Mouse (Mus musculus): ENCODE results near the gene Hecw2. TPM values are rescaled to one million over a fixed set of nuclear protein-coding genes. Genes with fewer than 3 reads are reported as not detected.

Gene Hecw2
- total and polyA plus RNA-seq, 2 experiments from 2014 or later = 6.2 to 22.2 TPM

- WGBS = 89% methylated on average over 3 of the region's 3 CpGs
- H3K4me2 ChIP-seq (ENCODE audit: low read depth, low read length, poor library complexity, severe bottlenecking) = no peak overlapping the region
- H3K4me1 ChIP-seq (ENCODE audit: insufficient read depth, low read length) = no peaks in the 10 kb centered on the region
Observed at GRCm38 (mm10) chr1:53852086-53852610, 342.8 kb downstream of the Hecw2 start.

GRCm38 (mm10) chr1:53851334-53851733 lies 343.6 kb downstream of the Hecw2 start:
- H3K9me3 ChIP-seq (ENCODE audit: low read length) = no peaks in the 10 kb centered on the region
- TF ChIP-seq CTCF (IDR thresholded peaks at IDR 0.05) = no peak
- H3K27me3 ChIP-seq (ENCODE audit: insufficient read depth, low read length) = no peaks in the 10 kb centered on the region
- no peak overlapping the region for H3K9ac ChIP-seq (replicated peaks; ENCODE audit: low read length, poor library complexity, severe bottlenecking)
- no peak overlapping the region for H3K27ac ChIP-seq (ENCODE audit: low read depth, low read length)
- peaks cover 4% of the 10 kb centered on the region; the same call in 1 of the 2 replicates for H3K36me3 ChIP-seq (ENCODE audit: insufficient read depth, low read length)
- DNase-seq (ENCODE audit: low spot score) (no peak), ATAC-seq (ENCODE audit: low FRiP score) (no peak)
- no peak overlapping the region for H3K4me2 ChIP-seq (ENCODE audit: low read depth, low read length, poor library complexity, severe bottlenecking)
- H3K4me1 ChIP-seq (ENCODE audit: insufficient read depth, low read length) = no peaks in the 10 kb centered on the region
- 93% methylated on average over 8 of the region's 8 CpGs for WGBS
- H3K4me3 ChIP-seq (ENCODE audit: low read depth, low read length) = no peak overlapping the region

More at GRCm38 (mm10) chr1:53852086-53852610, 342.8 kb downstream of the Hecw2 start:
- no peak for TF ChIP-seq CTCF (IDR thresholded peaks at IDR 0.05)
- Histone ChIP-seq H3K4me3 (ENCODE audit: low read depth, low read length) (no peak overlapping the region), H3K27me3 (ENCODE audit: insufficient read depth, low read length) (no peaks in the 10 kb centered on the region), H3K9ac (replicated peaks; ENCODE audit: low read length, poor library complexity, severe bottlenecking) (no peak overlapping the region), H3K9me3 (ENCODE audit: low read length) (no peaks in the 10 kb centered on the region), H3K36me3 (ENCODE audit: insufficient read depth, low read length) (peaks cover 4% of the 10 kb centered on the region; the same call in 1 of the 2 replicates), H3K27ac (ENCODE audit: low read depth, low read length) (no peak overlapping the region)
- ATAC-seq (ENCODE audit: low FRiP score) (no peak), DNase-seq (ENCODE audit: low spot score) (no peak)

GRCm38 (mm10) chr1:53850891-53851290 lies 344.1 kb downstream of the Hecw2 start:
- no peak for TF ChIP-seq CTCF (IDR thresholded peaks at IDR 0.05)
- 94% methylated on average over 6 of the region's 6 CpGs for WGBS
- DNase-seq (ENCODE audit: low spot score) (no peak), ATAC-seq (ENCODE audit: low FRiP score) (no peak)
- Histone ChIP-seq H3K4me1 (ENCODE audit: insufficient read depth, low read length) (no peaks in the 10 kb centered on the region), H3K27ac (ENCODE audit: low read depth, low read length) (no peak overlapping the region), H3K4me2 (ENCODE audit: low read depth, low read length, poor library complexity, severe bottlenecking) (no peak overlapping the region), H3K4me3 (ENCODE audit: low read depth, low read length) (no peak overlapping the region), H3K9me3 (ENCODE audit: low read length) (no peaks in the 10 kb centered on the region), H3K9ac (replicated peaks; ENCODE audit: low read length, poor library complexity, severe bottlenecking) (no peak overlapping the region), H3K27me3 (ENCODE audit: insufficient read depth, low read length) (no peaks in the 10 kb centered on the region), H3K36me3 (ENCODE audit: insufficient read depth, low read length) (peaks cover 4% of the 10 kb centered on the region; the same call in 1 of the 2 replicates)

- H3K36me3 ChIP-seq (ENCODE audit: insufficient read depth, low read length) = peaks cover 4% of the 10 kb centered on the region; the same call in 1 of the 2 replicates
- no peak for DNase-seq (ENCODE audit: low spot score)
- no peak overlapping the region for H3K4me2 ChIP-seq (ENCODE audit: low read depth, low read length, poor library complexity, severe bottlenecking)
- H3K4me3 ChIP-seq (ENCODE audit: low read depth, low read length) = no peak overlapping the region
- no peak overlapping the region for H3K27ac ChIP-seq (ENCODE audit: low read depth, low read length)
- no peaks in the 10 kb centered on the region for H3K27me3 ChIP-seq (ENCODE audit: insufficient read depth, low read length)
- WGBS = 79% methylated on average over 2 of the region's 2 CpGs
- no peaks in the 10 kb centered on the region for H3K9me3 ChIP-seq (ENCODE audit: low read length)
- no peak for ATAC-seq (ENCODE audit: low FRiP score)
- TF ChIP-seq CTCF (IDR thresholded peaks at IDR 0.05) = no peak
- H3K9ac ChIP-seq (replicated peaks; ENCODE audit: low read length, poor library complexity, severe bottlenecking) = no peak overlapping the region
- no peaks in the 10 kb centered on the region for H3K4me1 ChIP-seq (ENCODE audit: insufficient read depth, low read length)
Observed at GRCm38 (mm10) chr1:53846665-53847237, 348.2 kb downstream of the Hecw2 start.

GRCm38 (mm10) chr1:53845854-53846253 lies 349.1 kb downstream of the Hecw2 start:
- H3K9me3 ChIP-seq (ENCODE audit: low read length) = no peaks in the 10 kb centered on the region
- H3K4me3 ChIP-seq (ENCODE audit: low read depth, low read length) = no peak overlapping the region
- H3K27me3 ChIP-seq (ENCODE audit: insufficient read depth, low read length) = no peaks in the 10 kb centered on the region
- no peaks in the 10 kb centered on the region for H3K4me1 ChIP-seq (ENCODE audit: insufficient read depth, low read length)
- WGBS = 82% methylated on average over 8 of the region's 8 CpGs
- H3K36me3 ChIP-seq (ENCODE audit: insufficient read depth, low read length) = peaks cover 2% of the 10 kb centered on the region; the same call in 1 of the 2 replicates
- no peak overlapping the region for H3K9ac ChIP-seq (replicated peaks; ENCODE audit: low read length, poor library complexity, severe bottlenecking)
- ATAC-seq (ENCODE audit: low FRiP score) (no peak), DNase-seq (ENCODE audit: low spot score) (no peak)
- H3K27ac ChIP-seq (ENCODE audit: low read depth, low read length) = no peak overlapping the region
- no peak for TF ChIP-seq CTCF (IDR thresholded peaks at IDR 0.05)
- H3K4me2 ChIP-seq (ENCODE audit: low read depth, low read length, poor library complexity, severe bottlenecking) = no peak overlapping the region

- Histone ChIP-seq H3K9me3 (ENCODE audit: low read length) (no peaks in the 10 kb centered on the region), H3K4me3 (ENCODE audit: low read depth, low read length) (no peak overlapping the region), H3K9ac (replicated peaks; ENCODE audit: low read length, poor library complexity, severe bottlenecking) (no peak overlapping the region), H3K36me3 (ENCODE audit: insufficient read depth, low read length) (no peaks in the 10 kb centered on the region), H3K27ac (ENCODE audit: low read depth, low read length) (no peak overlapping the region), H3K4me2 (ENCODE audit: low read depth, low read length, poor library complexity, severe bottlenecking) (no peak overlapping the region), H3K27me3 (ENCODE audit: insufficient read depth, low read length) (no peaks in the 10 kb centered on the region), H3K4me1 (ENCODE audit: insufficient read depth, low read length) (no peaks in the 10 kb centered on the region)
- TF ChIP-seq CTCF (IDR thresholded peaks at IDR 0.05) = no peak
- no peak for ATAC-seq (ENCODE audit: low FRiP score)
- no peak for DNase-seq (ENCODE audit: low spot score)
- WGBS = 78% methylated on average over 5 of the region's 5 CpGs
Observed at GRCm38 (mm10) chr1:53844914-53845612, 349.9 kb downstream of the Hecw2 start.

All from midbrain, postnatal 0 days (tissue).